Mouse (Mus musculus): ENCODE measurements around the gene Itpk1. TPM values are rescaled to one million over a fixed set of nuclear protein-coding genes. Genes with fewer than 3 reads are reported as not detected.

The Itpk1 gene
- total RNA-seq, 1 experiment from 2014 or later = 20.7 TPM

DNA sequence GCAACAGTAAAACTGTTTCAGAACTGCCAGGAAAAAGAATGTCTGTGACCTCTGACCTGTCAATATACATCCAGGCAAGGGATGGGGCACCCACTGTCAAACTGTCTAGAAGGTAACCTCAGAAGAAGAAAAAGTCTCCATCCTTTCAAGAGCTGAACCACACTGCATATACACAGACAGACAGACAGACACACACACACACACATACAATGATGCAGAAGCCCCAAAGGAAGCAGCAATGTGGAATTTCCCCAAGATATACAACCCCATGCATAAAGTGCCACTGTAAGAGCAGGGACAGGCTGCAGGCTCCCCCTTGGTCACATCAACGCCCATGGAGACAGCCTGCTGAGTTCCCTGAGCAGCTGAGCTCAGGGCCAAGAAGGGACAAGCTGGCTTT lies 5.6 kb downstream of the Itpk1 start:
- ATAC-seq (replicated peaks in 1 of 2; ENCODE audit: insufficient read depth in 1 of 2, low FRiP score in 2 of 2, low TSS enrichment in 1 of 2, low read depth in 1 of 2, poor library complexity in 2 of 2, severe bottlenecking in 2 of 2) = no peak

DNA sequence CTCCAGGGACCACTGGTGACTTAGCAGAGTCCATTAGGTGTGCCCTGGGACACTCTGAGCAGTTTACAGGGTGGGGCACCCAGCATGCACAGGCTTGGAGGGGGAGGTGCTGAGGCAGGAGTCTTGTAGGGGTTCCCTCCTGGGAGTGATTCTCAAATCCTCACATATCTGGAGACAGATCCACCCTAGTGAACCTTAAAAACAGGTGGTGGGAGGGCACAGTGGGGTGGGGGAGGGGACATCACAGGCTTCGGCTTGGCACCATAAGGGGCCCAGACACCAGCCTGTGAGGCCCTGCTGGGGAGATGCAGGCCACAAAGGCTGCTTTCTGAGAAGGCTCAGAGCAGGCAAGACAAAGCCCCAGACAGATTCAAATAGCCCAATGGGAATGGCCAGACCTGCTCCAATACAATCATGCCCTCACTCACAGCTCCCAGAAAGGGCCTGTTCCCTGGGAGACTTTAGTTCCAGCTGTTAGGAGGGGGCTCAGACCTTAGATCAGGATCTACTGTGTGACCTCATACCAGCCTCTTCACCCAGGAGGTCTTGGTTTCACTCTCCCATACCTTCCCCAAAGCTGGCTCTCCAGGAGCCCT lies 6.5 kb downstream of the Itpk1 start:
- ATAC-seq (replicated peaks in 1 of 2; ENCODE audit: insufficient read depth in 1 of 2, low FRiP score in 2 of 2, low TSS enrichment in 1 of 2, low read depth in 1 of 2, poor library complexity in 2 of 2, severe bottlenecking in 2 of 2) = peak in 1 of 2 experiments; percentile 35; a peak in 1 of 4 replicates

DNA sequence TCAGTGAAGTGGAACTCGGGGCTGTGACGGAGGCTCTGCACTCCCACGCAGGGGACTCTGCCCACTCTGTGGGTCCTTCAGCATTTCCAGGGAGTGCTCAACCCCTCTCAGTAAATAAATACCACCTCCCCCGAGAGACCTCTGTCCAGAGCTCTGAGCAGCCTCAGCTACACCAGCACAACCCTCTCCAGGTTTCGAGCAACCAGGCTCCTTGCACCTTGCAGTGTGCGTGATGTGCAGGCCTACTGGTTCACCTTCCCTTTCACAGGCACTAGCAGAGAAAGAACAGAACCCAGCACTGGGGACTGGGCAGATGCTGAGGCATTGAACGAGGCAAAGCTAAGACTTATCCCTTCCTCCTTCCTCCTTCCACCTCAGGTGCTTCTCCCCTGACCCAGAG lies 7.3 kb downstream of the Itpk1 start:
- no peak for ATAC-seq (replicated peaks in 1 of 2; ENCODE audit: insufficient read depth in 1 of 2, low FRiP score in 2 of 2, low TSS enrichment in 1 of 2, low read depth in 1 of 2, poor library complexity in 2 of 2, severe bottlenecking in 2 of 2)

DNA sequence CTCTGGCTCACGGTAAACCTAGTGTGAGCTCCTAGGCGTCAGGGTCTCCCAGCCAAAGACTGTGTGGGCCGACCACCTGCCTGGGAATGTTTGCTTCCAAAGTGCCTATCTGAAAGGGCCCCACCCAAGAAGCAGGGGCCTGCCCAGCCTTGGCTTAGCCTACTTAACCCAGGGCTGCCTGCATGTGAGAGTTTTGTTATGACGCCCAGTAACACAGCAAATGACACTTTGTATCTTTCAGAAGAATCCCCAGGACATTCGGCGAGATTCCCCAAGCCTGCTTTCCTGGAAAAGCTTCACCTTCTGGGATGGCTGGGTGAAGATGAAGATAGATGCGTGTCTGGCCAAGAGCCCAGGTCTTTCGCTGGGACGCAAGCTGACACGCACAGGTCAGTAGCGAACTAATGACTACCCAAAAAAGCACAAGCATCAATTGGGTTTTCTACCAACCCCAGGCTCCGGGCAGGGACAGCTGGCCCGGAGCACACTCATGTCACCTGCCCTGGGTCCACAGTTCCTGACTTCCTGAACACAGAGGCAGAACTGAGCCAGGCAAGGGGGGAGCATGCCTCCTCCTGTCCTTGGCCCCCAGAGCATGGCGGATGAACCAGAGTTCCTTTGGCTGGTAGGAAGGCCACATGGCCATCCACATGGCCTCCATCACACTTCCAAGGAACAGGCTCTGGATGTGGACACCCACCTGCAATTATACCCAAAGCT lies 7.9 kb downstream of the Itpk1 start:
- no peak for ATAC-seq (replicated peaks in 1 of 2; ENCODE audit: insufficient read depth in 1 of 2, low FRiP score in 2 of 2, low TSS enrichment in 1 of 2, low read depth in 1 of 2, poor library complexity in 2 of 2, severe bottlenecking in 2 of 2)

DNA sequence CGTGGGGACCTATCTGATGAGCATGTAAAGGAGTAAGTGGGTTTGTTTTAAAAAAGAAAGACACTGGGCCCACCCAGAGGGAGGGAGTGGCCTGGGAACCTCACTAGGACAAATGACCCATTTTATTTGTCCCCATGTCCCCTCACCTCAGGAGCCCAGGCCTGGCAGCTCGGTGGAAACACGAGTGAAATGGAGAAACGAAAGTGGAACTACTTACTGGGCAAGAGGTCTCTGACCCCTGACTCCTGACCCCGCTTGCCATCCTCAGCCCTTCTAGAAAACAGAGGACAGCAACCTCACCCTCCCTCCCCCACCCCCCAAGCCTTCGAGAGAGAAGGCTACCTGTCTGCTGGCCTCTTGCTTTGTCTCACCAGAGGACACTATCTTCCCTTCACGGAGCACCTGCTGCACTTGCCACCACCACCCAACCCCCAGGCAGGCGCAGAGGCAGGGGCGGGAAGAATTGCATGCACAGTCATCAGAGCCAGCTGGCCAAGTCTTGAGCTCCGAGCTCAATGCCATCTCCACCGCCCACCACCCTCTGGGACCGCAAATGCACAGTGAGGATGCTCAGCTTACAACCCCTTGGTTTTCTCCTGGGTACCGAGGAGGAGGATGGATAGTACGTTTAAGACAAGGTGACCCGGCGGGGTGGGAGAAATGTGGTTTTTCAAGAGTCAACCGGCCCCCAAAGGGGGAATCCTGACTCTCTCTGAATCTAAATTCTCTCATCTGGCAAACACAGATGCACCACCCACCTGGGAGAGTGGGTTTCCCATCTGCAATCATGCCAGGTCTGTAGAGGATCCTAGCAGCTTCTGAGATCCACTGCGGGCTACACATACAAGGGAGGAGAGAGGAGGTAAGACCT lies 9.1 kb downstream of the Itpk1 start:
- ATAC-seq (replicated peaks in 1 of 2; ENCODE audit: insufficient read depth in 1 of 2, low FRiP score in 2 of 2, low TSS enrichment in 1 of 2, low read depth in 1 of 2, poor library complexity in 2 of 2, severe bottlenecking in 2 of 2) = no peak

DNA sequence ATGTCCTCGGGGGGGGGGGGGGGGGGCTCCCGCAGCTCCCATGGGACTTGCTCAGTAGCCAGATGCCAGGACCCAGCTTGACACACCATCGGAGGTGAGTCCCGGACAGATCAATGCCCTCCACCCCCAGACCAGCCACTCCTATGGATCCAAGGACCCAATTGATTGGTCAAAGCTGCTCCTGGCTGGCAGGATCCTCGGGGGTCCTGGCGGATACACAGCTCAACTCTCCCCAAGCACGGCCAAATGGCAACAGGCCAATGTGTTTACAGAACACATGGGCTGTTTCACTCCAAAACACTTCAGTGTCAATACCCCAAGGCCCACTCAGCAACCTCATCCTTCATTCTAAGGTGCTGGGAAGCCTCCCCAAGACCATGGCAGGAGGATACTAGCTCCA lies 13.0 kb downstream of the Itpk1 start:
- no peak for ATAC-seq (replicated peaks in 1 of 2; ENCODE audit: insufficient read depth in 1 of 2, low FRiP score in 2 of 2, low TSS enrichment in 1 of 2, low read depth in 1 of 2, poor library complexity in 2 of 2, severe bottlenecking in 2 of 2)

DNA sequence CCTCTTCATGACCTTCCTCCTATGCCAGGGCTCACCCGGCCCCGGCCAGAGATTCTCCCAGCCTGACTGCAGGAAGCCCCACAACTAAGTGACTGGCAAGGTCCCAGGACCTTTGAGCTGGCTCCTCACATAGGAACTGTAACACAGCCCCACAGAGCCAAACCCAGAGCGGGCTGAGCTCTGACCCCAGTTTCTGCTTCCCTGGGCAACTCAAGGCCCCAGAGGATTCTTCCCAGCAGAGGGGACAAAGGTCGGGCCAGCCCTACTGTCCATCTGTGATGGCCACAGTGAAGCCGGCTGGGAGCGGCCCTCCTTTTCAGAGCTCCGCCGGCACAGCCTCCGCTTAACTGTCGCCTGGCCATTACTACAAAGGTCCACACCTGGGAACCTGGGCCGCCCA lies 13.6 kb downstream of the Itpk1 start:
- ATAC-seq (replicated peaks in 1 of 2; ENCODE audit: insufficient read depth in 1 of 2, low FRiP score in 2 of 2, low TSS enrichment in 1 of 2, low read depth in 1 of 2, poor library complexity in 2 of 2, severe bottlenecking in 2 of 2) = peak in 1 of 2 experiments; percentile 16; a peak in 3 of 4 replicates

DNA sequence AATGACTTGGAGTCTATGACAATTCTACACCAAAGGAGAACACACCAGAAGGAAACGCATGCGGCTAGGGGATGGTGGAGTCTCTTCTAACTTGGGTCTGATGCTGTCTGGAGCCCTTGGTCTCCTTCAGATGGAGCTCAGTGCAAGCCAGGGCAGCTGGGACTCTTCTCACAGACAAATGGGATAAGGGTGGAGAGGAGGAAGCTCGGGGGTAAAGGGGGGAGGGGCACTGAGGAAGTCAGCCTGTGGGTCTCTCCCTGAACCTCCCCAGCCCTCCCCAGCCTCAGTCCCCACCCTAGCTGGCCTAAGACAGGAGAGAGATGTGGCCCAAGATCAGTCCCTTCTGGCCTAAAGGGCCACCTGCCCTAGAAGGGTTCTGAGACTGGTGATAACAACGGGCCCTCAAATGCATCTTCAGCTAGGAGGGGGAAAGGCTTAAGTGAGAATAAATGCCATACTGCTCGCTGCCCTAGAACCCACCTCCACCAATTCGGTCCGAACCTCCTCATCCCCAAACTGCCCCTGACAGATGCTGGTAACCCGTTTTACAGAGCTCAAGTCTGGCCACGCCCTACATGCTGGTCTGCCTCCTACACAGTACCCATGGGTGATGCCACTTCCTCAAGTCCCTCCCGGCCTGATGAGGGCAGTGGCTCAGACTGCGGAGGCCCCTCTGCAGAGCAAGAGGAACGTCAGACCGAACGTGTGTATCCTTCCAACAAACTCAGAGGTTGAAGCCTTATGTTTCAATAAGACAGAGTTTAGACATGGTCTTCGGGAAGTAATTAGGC lies 14.8 kb downstream of the Itpk1 start:
- peak; percentile 91 for ATAC-seq (replicated peaks in 1 of 2; ENCODE audit: insufficient read depth in 1 of 2, low FRiP score in 2 of 2, low TSS enrichment in 1 of 2, low read depth in 1 of 2, poor library complexity in 2 of 2, severe bottlenecking in 2 of 2)

DNA sequence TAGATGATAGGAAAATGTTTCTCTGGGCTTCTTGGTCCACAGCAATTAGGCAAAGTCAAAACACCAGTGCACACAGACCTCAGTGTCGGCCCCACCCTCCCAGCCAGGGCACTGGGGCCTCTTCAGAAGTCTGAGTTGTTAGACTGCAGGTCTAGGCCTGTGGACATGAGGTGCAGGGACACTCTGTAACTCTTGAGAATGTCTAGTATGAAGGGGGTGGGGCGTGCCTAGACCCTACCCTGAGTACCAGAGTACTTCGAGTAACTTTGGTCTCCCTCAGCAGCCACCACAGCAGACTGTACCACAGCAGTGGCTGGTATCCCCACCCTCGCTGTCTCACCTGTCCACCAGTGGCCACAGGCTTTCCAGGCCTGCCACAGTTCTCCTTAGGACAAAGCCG lies 18.4 kb downstream of the Itpk1 start:
- ATAC-seq (replicated peaks in 1 of 2; ENCODE audit: insufficient read depth in 1 of 2, low FRiP score in 2 of 2, low TSS enrichment in 1 of 2, low read depth in 1 of 2, poor library complexity in 2 of 2, severe bottlenecking in 2 of 2) = no peak

DNA sequence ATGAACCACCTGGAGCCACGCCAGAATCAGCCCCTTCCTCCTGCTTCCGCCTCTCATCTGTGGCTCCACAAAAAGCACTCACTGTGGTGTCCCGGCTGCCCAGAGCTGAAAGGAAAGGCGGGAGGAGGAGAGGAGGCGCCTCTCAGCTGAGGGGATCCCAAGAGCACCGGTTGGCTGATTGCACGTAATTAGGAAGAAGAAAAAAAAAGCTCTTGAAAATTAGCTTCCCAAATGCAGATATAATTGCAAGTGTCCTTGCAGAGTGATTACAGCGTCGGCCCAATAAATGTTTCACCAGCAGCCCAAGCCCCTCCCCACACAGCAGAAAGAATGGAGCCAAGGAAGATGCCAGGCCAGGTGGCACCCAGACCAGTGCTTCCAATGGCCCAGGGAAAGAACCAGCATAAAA lies 19.2 kb downstream of the Itpk1 start:
- ATAC-seq (replicated peaks in 1 of 2; ENCODE audit: insufficient read depth in 1 of 2, low FRiP score in 2 of 2, low TSS enrichment in 1 of 2, low read depth in 1 of 2, poor library complexity in 2 of 2, severe bottlenecking in 2 of 2) = no peak

DNA sequence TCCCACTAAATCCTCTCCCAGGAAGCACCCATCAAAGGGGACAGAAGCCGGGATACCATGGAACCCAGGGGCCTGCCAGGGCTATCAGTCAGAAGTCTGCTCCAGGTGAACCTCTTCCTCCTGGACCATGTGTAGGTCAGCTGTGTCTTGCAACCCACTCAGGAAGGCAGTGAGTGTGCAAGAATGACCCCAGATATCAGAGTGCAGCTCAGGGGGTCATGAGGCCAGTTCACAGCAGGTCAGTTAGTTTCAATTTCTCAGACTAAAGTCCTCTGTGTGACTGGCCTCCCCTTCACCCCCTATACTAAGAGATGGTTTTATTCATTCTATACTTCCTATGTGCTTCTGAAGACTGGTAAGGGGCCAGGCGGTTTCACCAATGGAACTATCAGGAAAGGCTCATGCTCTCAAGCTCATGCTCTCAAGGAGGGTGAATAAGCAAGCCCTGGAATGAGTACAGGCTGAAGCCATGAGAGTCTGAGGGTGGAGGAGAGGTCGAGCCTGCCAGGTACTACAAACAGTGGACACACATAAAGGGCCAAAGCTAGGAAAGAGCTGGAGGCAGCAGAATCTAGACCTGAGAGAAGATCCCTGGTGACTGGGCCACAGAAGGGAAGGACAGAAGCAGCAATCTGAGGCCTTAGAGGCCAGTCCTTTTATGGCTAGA lies 19.9 kb downstream of the Itpk1 start:
- ATAC-seq (replicated peaks in 1 of 2; ENCODE audit: insufficient read depth in 1 of 2, low FRiP score in 2 of 2, low TSS enrichment in 1 of 2, low read depth in 1 of 2, poor library complexity in 2 of 2, severe bottlenecking in 2 of 2) = no peak

DNA sequence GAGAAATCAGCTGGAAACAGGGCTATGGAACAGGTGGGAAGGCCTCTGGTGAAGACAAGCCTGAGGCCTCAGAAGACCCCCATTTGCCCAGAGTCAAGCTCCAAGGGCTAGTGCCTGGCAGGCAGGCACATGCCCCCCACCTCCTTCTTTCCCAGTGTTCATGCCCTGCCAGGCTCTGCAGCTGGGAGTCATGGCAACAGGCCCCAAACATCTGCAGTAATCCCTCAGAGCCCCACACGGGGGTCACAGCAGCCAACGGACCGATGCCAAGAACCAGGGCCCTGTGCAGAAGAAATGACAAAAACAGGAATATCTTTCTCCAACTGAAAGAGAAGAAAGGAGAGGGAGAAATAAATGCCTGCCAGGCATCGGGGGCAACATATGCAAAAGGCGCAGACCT lies 20.8 kb downstream of the Itpk1 start:
- no peak for ATAC-seq (replicated peaks in 1 of 2; ENCODE audit: insufficient read depth in 1 of 2, low FRiP score in 2 of 2, low TSS enrichment in 1 of 2, low read depth in 1 of 2, poor library complexity in 2 of 2, severe bottlenecking in 2 of 2)

DNA sequence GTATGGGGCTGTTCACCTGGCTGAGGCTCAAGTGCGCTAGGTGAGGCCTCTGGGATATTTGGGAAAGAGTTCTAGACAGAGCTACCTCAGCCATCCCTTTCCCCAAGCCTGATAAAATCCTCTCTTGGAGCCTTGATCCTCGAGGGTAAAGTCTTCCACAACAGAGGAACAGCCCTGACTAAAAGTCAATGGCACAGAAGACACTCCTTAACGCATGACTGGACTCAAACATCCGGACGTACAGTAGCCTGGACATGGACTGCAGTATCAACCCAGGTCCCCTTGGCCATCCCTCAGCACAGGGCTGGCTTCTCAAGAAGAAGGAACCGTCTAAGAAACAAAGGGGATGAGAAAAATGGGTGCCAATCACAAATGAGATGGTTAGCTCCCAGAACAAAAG lies 21.3 kb downstream of the Itpk1 start:
- ATAC-seq (replicated peaks in 1 of 2; ENCODE audit: insufficient read depth in 1 of 2, low FRiP score in 2 of 2, low TSS enrichment in 1 of 2, low read depth in 1 of 2, poor library complexity in 2 of 2, severe bottlenecking in 2 of 2) = no peak

DNA sequence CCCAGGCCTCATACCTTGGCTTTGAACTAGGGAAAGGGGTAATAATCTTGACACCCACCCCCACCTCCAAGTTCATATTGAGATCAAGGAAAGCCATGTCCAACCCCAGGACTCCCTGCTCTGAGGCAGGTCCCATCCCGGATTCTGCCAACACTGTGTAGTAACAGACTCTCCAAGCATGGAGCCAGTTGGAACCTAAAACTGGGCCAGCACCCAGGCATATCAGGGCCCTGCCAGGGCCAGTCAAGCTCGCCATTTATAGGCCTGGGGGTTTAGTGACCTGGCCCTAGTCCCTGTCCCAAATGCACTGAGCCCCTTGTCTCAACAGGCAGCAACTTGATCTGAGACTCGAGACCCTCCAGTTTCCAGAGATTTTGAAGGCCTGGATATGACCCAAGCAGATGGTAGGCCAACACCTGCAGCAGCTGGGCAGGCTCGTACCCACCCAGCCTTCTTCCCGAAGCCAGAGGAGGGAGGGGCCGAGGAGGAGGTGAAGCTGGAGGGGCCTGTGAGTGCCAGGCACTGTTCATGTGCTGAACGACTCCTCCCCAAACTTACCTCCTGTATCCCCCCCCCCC lies 21.9 kb downstream of the Itpk1 start:
- ATAC-seq (replicated peaks in 1 of 2; ENCODE audit: insufficient read depth in 1 of 2, low FRiP score in 2 of 2, low TSS enrichment in 1 of 2, low read depth in 1 of 2, poor library complexity in 2 of 2, severe bottlenecking in 2 of 2) = no peak

DNA sequence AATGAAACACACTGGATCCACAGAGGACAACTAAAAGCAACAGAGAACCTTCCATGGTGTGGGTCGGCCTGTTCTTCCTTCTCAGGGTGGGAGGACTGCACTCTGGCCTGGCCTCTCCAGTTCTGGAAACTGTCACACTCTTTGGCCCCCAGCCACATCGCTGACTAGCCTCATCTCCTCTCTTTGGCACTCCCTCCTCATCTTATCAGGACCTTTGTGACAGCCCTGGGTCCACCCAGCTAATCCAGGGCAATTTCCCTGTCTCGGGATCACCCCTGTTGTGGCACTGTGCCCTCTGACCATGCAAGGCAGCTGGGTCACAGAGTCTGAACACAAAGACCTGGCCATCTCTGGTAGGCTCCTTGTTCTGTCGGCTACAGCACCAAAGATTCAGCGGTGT lies 22.6 kb downstream of the Itpk1 start:
- no peak for ATAC-seq (replicated peaks in 1 of 2; ENCODE audit: insufficient read depth in 1 of 2, low FRiP score in 2 of 2, low TSS enrichment in 1 of 2, low read depth in 1 of 2, poor library complexity in 2 of 2, severe bottlenecking in 2 of 2)

DNA sequence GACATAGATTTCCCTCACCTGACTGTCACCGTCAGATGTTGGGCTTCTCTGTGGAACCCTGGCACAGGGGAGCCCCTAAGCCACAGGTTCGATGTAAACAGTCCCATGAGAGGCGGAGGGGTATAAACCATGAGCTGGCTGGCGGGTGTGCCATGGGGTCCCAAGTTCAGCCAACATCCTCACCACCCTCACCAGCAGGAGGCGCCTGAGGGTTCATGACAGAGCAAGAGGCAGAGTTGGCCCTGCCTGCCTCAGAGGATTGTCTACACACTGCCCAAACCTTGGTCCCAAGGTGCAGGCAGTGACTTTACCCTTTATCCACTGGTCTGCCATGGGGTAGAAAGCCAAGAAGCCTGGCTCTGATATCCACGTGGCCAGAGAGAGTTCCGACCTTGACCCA lies 23.1 kb downstream of the Itpk1 start:
- ATAC-seq (replicated peaks in 1 of 2; ENCODE audit: insufficient read depth in 1 of 2, low FRiP score in 2 of 2, low TSS enrichment in 1 of 2, low read depth in 1 of 2, poor library complexity in 2 of 2, severe bottlenecking in 2 of 2) = peak in 1 of 2 experiments; percentile 51; a peak in 1 of 4 replicates

DNA sequence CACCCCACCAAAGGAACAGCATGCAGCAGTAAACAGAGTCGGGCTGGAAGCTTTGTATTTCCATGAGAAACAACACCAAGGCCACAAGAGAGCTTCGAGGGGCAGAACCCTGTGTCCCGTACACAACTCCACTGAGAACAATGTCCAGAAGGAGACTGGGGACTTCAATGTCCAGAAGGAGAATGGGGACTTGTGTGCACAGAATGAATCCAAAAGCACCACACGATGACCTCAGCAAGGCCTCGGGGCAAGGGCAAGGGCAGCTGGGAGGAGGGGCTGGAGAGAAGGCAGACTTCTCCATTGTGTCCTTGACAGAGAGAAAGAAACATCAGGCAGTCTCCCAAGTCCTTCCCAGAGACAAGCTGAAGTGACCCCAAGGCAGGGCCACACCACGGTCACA lies 25.9 kb downstream of the Itpk1 start:
- ATAC-seq (replicated peaks in 1 of 2; ENCODE audit: insufficient read depth in 1 of 2, low FRiP score in 2 of 2, low TSS enrichment in 1 of 2, low read depth in 1 of 2, poor library complexity in 2 of 2, severe bottlenecking in 2 of 2) = no peak

All from hematopoietic stem cell, adult 5-6 weeks (primary cell).